Mouse (Mus musculus) embryonic stem cell, embryonic (primary cell): ENCODE measurements around the gene Med12l.

Source experiments
- CTCF ChIA-PET, 4 experiments: fragments of 300-600 bp in 2 of 4; fragments of 350-600 bp in 2 of 4; sonication (Branson Sonifier 250); formaldehyde crosslinking; loops; one replicate each; lab custom pipeline; 2022; ENCODE audit warnings: inconsistent platforms in 2 of 4; lab: Charles Lee
- POLR2A ChIA-PET, 4 experiments: fragments of 300-600 bp in 2 of 4; fragments of 350-600 bp in 2 of 4; sonication (Branson Sonifier 250); formaldehyde crosslinking; loops; one replicate each; lab custom pipeline; 2022; ENCODE audit warnings: antibody characterized with exemption in 4 of 4, inconsistent platforms in 1 of 4; lab: Charles Lee

Med12l gene

DNA sequence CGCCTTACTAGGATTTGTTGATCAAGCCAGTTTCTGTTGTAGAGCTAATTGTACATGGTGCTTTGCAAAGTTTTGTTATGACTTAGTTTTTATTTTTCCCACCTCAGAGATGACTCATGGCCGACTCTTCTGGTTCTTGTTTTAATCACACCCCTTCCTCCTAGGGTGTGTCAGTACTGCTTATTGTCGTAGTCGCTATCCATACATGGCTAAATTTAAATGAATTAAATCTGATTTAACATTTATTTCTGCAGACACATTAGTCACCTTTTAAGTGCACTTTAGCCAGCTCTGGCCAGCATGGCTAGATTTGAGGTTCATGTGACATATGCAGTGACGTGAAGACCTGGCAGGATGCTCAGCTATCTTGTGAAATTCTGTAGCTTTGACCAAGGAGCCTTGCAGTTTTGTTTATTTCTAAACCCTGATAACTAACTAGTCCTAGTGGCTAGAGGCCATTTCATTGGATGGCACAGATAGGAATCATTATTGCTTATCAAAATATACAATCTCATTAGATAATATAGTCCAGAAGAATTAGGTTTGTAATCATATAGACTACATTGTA lies 291.0 kb downstream of the Med12l start:
- POLR2A ChIA-PET = no interaction called here
- CTCF ChIA-PET = interaction anchor here in 2 of 4 experiments (0.7 to 1.6 kb wide), 3 partner anchors 10 to 435 kb away, joined by 3 read pairs; no protein-coding TSS in a partner anchor

DNA sequence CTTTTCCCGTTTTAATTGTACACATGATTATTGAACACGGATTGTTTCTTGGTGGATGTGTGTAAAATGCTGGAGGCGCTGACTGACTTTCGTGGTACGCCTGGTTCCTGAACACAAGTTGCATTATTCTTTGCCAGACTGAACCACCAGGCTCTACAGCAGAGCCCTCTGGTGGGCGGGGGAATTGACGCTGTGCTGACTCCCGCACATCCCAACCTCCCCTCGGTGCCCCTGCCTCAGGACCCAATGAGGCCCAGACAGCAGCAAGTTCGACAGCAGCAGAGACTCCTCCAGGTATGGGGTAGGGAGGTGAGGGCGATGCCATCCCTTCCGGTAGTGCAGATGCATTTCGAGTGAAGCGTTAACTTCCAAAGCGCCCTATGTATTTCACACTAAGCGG lies 292.0 kb downstream of the Med12l start:
- CTCF ChIA-PET = interaction anchor here in 1 of 4 experiments (1.6 kb wide), 1 partner anchor 9 kb away, joined by 3 read pairs; no protein-coding TSS in a partner anchor
- POLR2A ChIA-PET = no interaction called here

GRCm38 (mm10) chr3:59304944-59305343 lies 299.3 kb downstream of the Med12l start:
- ChIA-PET POLR2A (no interaction called here), CTCF (no interaction called here)

- ChIA-PET POLR2A (no interaction called here), CTCF (interaction anchor here in 1 of 4 experiments (1.5 kb wide), 1 partner anchor 9 kb away, joined by 3 read pairs; no protein-coding TSS in a partner anchor)
Measured at GRCm38 (mm10) chr3:59305518-59305917, 299.9 kb downstream of the Med12l start.

DNA sequence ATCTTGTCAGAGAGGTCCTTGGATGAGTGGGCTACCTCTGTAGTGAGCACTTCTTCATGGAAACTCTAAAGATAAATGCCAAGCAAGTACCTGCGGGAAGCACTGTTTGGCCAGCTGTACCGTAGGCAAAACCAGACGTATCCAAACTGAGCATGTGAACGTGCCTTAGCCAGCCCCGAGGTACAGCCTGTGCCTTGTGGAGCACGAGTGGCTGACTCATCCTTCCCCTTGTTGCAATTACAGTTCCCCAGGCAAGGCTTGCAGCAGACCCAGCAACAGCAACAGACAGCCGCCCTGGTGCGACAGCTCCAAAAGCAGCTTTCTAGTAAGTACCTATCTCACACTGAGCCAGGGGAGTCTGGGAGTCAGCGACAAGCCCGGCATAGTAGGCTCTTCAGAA lies 307.0 kb downstream of the Med12l start:
- ChIA-PET POLR2A (no interaction called here), CTCF (interaction anchor here in 1 of 4 experiments (0.9 kb wide), 1 partner anchor 9 kb away, joined by 3 read pairs; no protein-coding TSS in a partner anchor)

DNA sequence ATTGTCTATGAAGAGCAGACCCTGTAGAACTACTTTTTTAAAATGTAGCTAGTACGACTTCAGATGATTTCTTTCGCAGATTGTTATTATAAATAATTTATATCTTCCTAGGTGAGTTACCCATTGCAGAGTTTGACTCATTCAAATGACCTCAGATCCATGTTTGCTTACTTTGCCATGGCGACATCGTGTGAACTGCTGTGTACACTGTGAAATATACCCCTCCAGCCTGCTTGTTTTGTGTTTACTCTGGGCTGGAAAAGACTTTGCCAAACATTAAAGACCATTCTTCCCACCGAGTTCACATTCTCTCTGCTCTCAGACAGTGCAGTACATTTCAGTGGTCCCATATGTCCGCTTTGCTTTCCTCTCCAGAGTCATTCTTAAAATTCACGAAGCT lies 310.5 kb downstream of the Med12l start:
- ChIA-PET POLR2A (interaction anchor here in 1 of 4 experiments (0.6 kb wide), 1 partner anchor 243 kb away, joined by 4 read pairs; no protein-coding TSS in a partner anchor), CTCF (no interaction called here)

DNA sequence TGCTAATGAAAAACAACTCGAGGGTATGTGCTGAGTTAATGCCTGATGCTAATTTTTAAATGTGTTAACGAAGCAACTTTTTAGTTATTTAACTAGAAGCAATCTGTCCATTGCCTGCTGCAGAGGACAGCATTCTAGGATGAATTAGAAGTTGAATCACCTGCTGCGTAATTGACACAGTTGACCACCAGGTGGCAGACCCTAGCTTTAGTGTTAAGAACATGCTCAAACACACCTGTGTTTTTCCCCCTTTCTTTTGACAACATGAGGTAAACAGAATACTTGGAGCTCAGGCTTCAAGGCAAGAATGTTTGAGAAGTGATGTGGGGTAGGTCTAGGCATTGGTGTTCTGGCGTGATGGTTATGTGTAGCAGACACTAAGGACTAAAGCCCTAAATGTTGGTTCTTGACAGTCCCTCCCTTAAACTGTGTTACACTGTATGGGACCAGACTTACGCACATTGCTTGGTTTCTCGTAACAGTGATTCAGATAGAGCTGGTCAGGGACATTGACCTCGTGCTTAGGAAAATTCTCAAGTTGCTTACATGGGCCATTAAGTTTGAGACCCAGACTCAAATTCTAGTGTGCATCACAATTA lies 315.8 kb downstream of the Med12l start:
- CTCF ChIA-PET = interaction anchor here (0.6 to 2.2 kb wide), 10 partner anchors 9 to 423 kb away, joined by 3 to 9 read pairs (median 4); partner anchors contain the start of gene Igsf10 (in 1 of the 4)

GRCm38 (mm10) chr3:59328526-59328925 lies 322.9 kb downstream of the Med12l start:
- CTCF ChIA-PET = no interaction called here
- POLR2A ChIA-PET = interaction anchor here in 2 of 4 experiments (0.6 to 0.7 kb wide), 2 partner anchors 68 to 1527 kb away, joined by 3 read pairs; no protein-coding TSS in a partner anchor

More for the DNA sequence above, 315.8 kb downstream of the Med12l start:
- POLR2A ChIA-PET = interaction anchor here in 1 of 4 experiments (1.2 kb wide), 1 partner anchor 11 kb away, joined by 4 read pairs; no protein-coding TSS in a partner anchor

- ChIA-PET POLR2A (no interaction called here), CTCF (no interaction called here)
Measured at GRCm38 (mm10) chr3:59341647-59342427, 336.2 kb downstream of the Med12l start.

DNA sequence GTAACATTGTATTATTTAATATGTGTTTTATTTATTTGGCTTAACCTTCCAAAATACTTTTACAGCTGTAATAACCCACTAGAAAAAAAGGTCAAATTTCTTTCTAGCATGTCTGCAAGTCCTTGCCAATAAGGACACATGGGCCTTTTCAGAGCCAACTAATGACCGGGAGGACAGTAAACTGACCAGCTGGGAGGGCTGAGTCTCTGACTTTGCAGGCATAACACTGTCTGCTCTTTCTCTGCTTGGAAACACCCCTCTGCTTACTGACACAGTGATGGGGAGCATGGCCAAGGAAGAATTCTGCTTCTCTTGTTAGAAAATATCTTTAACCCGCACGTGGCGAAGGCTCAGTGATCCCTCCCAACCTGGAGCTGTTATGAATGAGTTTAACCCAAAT lies 337.4 kb downstream of the Med12l start:
- ChIA-PET CTCF (interaction anchor here in 1 of 4 experiments (1.4 to 1.7 kb wide), 2 partner anchors 22 to 223 kb away, joined by 5 read pairs; no protein-coding TSS in a partner anchor), POLR2A (no interaction called here)

DNA sequence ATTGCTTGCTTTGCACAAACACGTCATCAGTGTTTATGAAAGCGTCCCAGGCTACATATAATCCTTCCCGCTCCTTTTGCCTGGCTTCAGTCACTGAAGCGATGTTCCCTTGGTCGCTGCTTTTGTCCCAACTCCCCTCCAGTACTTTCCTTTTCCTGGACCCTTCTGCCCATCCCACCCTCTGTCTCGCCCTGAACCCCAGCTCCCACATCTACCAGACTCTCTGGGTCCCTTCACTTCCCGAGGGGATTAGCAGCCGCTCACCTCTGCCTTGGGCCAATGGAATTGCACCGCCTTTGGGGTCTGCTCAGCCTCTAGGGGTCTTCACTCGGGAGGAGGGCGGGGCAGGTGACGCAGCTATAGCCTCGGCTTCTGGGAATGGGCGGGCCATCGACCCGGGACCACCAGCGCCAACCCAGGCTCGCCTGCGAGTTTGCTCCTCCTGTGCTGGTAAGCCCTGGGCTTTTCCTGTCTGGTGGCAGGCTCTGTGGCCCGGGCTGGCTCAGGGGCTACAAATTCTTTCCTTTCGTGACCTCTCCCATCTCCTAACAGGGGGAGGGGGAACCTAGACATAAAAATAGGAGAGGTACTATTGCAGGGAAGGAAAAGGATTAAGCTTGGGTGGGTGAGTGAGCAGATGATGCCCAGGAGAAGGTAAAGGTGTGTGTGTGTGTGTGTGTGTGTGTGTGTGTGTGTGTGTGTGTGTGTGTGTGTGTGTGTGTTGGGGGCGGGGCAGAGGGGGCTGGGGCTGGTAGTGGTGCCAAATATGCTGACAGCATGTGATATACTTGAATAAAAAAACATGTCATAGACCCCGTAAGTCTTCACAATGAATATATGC lies 338.7 kb downstream of the Med12l start, which contains the start of gene Igsf10:
Gene Igsf10, minus strand, starts transcription at position 330 of the 841 bp plus-strand sequence.
- CTCF ChIA-PET = interaction anchor here in 3 of 4 experiments (0.6 to 1.7 kb wide), 4 partner anchors 8 to 1989 kb away, joined by 3 to 5 read pairs (median 4); no protein-coding TSS in a partner anchor
- POLR2A ChIA-PET = no interaction called here

- POLR2A ChIA-PET = no interaction called here
Measured at GRCm38 (mm10) chr3:59351768-59352167, 346.1 kb downstream of the Med12l start.

GRCm38 (mm10) chr3:59354156-59354555 lies 348.5 kb downstream of the Med12l start:
- ChIA-PET POLR2A (interaction anchor here in 1 of 4 experiments (1.1 kb wide), 1 partner anchor 37 kb away, joined by 3 read pairs; no protein-coding TSS in a partner anchor), CTCF (no interaction called here)

More at GRCm38 (mm10) chr3:59351768-59352167, 346.1 kb downstream of the Med12l start:
- CTCF ChIA-PET = no interaction called here

DNA sequence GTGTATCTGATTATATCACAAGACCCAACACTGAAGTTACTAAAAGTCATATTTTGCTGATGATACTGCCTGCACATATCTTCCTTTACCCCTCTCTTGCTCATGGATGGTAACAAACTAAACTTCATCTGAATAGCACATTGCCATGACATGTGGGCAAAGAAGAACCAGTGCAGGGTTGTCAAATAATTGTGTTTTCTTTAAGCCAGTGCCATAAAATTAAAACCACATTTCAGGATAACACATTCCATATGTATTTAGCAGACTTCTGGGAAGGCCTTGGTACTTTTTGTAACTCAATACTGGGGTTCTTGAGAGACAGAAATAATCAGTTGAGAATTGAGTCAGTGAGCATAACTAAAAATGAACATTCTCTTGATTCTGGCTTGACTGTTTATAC lies 354.5 kb downstream of the Med12l start:
- ChIA-PET POLR2A (no interaction called here), CTCF (no interaction called here)

GRCm38 (mm10) chr3:59361895-59362294 lies 356.3 kb downstream of the Med12l start:
- ChIA-PET POLR2A (interaction anchor here in 1 of 4 experiments (0.6 kb wide), 1 partner anchor 186 kb away, joined by 4 read pairs; no protein-coding TSS in a partner anchor), CTCF (no interaction called here)
